Mouse (Mus musculus) heart, adult 18-20 months (tissue): ENCODE measurements around the gene Ccdc148. TPM values are rescaled to one million over a fixed set of nuclear protein-coding genes. Genes with fewer than 3 reads are reported as not detected.

ENCODE experiments used
- DNase-seq, 2 experiments: peaks; one replicate each; pipeline ENCODE4 v3.0.0; 2021 to 2022; ENCODE audit warnings: mixed read lengths in 1 of 2
- long read RNA-seq, 2 experiments: library from polyadenylated mRNA; stranded (forward); transcript quantifications; one replicate each; pipeline ENCODE4 v2.0.0; 2021
- total RNA-seq, 2 experiments: library from RNA; stranded (reverse); gene quantifications; 2 replicates each; pipeline ENCODE4 v1.2.3; 2021

Ccdc148 gene
- total RNA-seq = 1 to 10 TPM in 1 of 2 experiments, under 1 TPM in 1; 0.69 to 1.0 TPM
- long read RNA-seq, experiment 1 = 0 reads
- long read RNA-seq, experiment 2 = 0 reads

- peak; percentile 93 to 96 for DNase-seq
Measured at GRCm38 (mm10) chr2:59160605-59160963, at the start of gene Ccdc148, which contains the start of gene Pkp4. Ccdc148 (minus strand) TSS chr2:59160683. Pkp4 (plus strand) TSS chr2:59160850.

GRCm38 (mm10) chr2:59208276-59208675 lies 47.8 kb upstream of the Ccdc148 start:
- no peak for DNase-seq

GRCm38 (mm10) chr2:59207725-59208124 lies 47.2 kb upstream of the Ccdc148 start:
- DNase-seq = no peak

GRCm38 (mm10) chr2:59207240-59207639 lies 46.8 kb upstream of the Ccdc148 start:
- DNase-seq = peak; percentile 42 to 43

GRCm38 (mm10) chr2:59206190-59206589 lies 45.7 kb upstream of the Ccdc148 start:
- DNase-seq = peak; percentile 25 to 32

- no peak for DNase-seq
Measured at GRCm38 (mm10) chr2:59205092-59205491, 44.6 kb upstream of the Ccdc148 start.

DNA sequence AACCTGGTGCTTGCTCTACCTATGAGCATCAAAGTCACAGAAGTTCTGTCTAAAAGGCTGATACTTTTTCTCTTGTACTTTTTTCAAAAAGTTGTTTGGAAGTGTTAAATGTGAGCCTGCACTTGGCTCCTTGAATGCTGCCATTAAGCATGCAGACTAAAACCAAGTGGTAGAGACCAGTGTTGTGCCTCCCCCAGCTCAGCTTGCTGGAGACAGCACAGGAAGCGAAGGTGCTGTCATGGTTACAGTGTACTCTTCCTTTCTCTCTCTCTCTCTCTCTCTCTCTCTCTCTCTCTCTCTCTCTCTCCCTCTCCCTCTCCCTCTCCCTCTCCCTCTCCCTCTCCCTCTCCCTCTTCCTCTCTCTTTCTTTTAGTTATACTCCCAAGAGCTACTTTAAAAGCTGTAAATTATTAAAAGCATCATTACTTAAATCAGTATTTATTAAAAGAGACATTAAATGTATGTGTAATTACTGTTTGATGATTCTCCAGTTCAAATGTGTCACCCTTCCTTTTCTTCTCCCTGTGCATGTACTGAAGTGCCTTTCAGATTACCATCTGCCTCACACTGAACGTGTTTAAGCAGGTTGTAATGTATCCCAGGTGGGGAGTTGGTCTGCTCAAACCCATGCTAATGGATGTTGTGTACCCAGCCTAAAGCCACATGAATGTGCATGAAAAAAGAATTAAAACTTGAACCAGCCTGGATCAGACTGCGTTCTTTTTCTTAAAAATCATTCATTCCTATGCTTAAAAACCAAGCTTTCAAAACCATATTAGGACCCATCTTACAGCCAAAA lies 43.3 kb upstream of the Ccdc148 start:
- no peak for DNase-seq

DNA sequence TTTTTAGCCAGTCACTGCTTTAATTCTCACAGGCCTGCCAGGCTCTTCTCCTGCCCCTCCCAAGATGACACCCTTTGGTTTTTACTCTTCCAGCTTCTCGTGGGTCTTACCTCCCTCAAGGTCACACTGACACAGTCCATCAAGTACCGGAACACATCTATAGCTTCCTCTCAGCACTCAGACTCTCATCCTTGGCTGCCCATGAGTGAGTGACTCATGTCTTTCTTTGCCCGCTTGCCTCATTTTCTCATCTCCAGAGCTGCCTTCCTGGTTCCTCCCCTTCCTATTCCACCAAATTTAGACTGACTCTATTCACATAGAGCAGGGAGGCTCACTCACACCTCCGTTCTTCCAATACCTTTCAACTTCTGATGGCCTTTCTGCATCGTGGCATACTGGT lies 42.4 kb upstream of the Ccdc148 start:
- no peak for DNase-seq

GRCm38 (mm10) chr2:59200511-59200910 lies 40.0 kb upstream of the Ccdc148 start:
- no peak for DNase-seq

GRCm38 (mm10) chr2:59199476-59199976 lies 39.0 kb upstream of the Ccdc148 start:
- no peak for DNase-seq

- DNase-seq = no peak
Measured at GRCm38 (mm10) chr2:59197156-59197555, 36.7 kb upstream of the Ccdc148 start.

GRCm38 (mm10) chr2:59193117-59193516 lies 32.6 kb upstream of the Ccdc148 start:
- no peak for DNase-seq

- no peak for DNase-seq
Measured at GRCm38 (mm10) chr2:59191466-59191865, 31.0 kb upstream of the Ccdc148 start.

GRCm38 (mm10) chr2:59190186-59190585 lies 29.7 kb upstream of the Ccdc148 start:
- no peak for DNase-seq

- DNase-seq = no peak
Measured at GRCm38 (mm10) chr2:59189661-59190185, 29.2 kb upstream of the Ccdc148 start.

DNA sequence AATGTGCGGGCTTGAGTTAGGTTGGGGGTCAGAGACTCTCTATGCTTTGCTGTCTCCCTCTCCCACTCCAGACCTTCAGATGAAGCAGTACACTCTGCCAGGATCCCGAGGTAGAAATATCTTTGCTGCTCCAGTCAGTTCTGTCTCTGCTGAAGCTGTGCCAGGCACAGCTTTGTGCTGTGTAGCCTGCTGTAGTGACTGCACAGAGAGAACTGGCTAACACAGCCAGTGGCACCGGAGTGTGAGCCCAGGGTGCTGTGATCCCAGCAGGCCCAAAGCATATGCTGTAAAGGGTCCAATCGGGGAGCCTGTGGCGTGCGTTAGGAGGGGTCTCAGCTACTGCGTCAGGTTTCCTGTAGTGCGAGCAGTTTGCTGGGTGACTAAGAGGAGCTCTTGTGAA lies 27.8 kb upstream of the Ccdc148 start:
- DNase-seq = peak in 1 of 2 experiments; percentile 21

DNA sequence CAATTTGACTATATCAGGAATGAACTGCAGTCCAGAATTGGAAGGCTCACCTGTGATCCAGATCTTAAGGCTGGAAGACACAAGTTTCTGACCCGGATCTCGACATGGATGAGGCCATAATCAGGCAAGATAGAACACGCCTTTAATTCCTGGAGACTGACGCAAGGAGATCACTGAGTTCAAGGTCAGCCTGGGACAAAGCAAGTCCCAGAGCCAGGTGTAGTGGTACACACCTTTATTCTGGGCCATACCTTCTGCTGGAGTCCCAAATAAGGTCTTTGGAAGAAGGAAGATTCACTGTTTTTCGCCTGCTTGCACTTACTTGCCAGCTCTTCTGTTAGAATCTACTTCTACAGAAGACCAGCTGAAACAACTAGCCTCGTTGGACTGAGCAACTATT lies 26.5 kb upstream of the Ccdc148 start:
- no peak for DNase-seq

GRCm38 (mm10) chr2:59186122-59186521 lies 25.6 kb upstream of the Ccdc148 start:
- DNase-seq = no peak

DNA sequence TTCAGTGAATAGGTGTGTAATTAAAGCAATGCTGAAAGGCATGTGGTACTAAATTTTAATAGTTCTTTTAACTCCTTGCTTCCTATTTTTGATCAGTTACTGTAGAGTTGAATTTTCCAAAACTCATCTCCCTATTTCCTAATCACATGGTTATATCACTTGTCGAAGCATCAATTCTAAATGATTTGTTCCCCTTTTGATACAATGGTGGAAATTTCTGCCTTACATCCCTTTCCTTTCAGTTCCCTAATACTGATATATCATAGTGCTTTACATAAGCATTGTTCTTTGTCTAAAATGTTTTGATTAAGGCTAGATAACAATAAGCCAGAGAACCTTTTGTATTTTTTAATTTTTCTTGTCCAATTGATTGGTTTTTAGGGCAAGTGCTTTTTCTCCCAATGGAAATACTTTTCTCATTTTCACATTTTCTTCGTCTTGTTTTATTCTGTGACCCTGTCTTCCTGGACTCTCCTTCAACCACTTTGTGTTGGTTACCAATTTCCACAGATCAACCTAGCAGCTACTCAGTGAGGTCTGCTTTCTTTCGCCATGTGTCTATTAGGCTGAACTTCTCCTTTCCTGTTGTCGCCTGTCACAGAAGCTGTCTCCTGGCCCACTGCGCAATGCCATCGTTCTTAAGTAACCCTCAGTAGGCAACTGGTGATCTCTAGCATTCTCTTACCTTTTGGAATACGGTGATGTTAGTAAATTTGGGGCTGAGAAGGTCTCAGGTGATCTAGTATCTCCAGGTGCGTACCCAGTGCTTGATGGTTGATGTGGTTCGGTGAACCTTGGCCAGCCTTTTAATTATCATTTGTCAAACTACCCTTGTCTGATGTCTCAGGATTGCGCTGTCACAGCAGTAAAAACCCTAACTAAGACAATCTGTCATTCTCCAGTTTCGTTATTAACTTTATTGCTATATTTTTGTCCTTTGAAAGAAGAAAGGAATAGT lies 23.9 kb upstream of the Ccdc148 start:
- no peak for DNase-seq

GRCm38 (mm10) chr2:59183541-59183940 lies 23.1 kb upstream of the Ccdc148 start:
- DNase-seq = no peak

DNA sequence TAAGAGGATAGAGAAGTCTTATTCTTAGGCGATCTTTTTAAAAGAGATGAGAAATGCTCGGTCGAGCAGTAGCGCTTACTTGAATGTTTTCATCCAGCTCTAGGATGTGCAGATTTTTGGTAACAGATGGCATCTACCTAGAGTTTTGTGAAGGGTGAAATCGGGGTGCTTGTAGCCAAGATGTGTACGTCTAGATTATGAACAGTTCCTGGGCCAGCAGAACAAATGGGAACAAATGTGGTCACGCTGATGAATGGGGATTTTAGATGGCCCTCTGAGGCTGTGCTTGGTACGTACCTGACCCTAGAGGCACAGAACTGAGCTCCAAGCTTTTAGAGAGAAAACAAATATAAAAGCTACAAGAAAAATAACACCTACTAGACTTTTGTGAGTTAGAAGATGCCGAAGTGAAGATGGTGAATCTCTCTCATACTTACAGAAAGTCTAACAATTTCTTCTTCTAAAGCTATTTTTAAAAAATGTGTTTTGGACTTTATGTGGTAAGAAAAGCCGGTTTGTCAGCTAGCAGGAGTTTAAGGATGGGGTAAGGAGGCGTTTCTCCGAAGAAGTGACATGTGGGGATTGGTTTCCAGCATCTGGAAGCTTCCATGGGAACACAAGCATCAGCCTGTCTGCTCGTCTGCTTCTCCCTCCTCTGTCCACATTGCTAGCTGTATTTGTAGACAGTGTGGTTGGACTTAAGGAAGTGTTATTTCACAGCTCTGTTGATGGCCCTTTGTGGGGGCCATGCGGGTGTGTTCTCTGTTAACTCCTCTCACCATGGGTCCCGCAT lies 21.0 kb upstream of the Ccdc148 start:
- no peak for DNase-seq

- DNase-seq = no peak
Measured at GRCm38 (mm10) chr2:59179487-59179886, 19.0 kb upstream of the Ccdc148 start.
